ENCODE assay signal across 23 mouse cellular contexts in the genomic region with DNA sequence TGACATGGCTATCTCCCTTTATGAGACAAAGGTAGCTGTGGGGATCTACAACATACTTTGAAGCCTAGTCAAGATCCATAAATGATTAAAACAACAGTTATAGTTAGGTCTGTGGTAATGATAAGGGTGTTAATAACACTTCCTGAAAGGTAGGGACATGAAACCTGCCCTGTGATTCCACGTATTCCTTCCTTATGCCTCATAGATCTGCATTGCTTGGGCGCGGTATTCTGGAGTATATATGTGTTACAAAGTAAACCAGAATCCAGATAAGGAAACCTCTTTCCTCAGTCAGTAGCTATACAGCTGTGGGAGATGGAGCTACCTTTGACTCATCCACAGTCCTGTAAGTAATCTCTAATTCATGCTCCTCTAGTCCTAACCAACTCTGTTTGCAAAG. TPM values are rescaled to one million over a fixed set of nuclear protein-coding genes. Genes with fewer than 3 reads are reported as not detected.
DNase-seq lines count a peak whose midpoint lies in the region; ATAC-seq and TF ChIP-seq lines count a peak whose summit lies in the region.
"Had no signal": no experiment of that assay in that cellular context is flagged by ENCODE, and none has a peak within 500 bp of the region (broad histone marks: within the 10 kb centered on the region; RNA-seq: fewer than 3 reads in every experiment).

No protein-coding gene starts in this region.

- H3K4me3 ChIP-seq in intestine, embryonic 15.5 days (replicated peaks): no peak overlapping the region
- no peak overlapping the region for H3K4me3 ChIP-seq in intestine, embryonic 16.5 days (ENCODE audit: low read length)
- no peak overlapping the region for H3K4me3 ChIP-seq in intestine, postnatal 0 days (ENCODE audit: low read depth, low read length)

- no peak for DNase-seq in retina, postnatal 1 day
- DNase-seq in cerebellum, postnatal 10 days: no peak
- DNase-seq in thymus, postnatal 0 days (ENCODE audit: low spot score): no peak
- DNase-seq: adrenal gland, adult 2 months; adrenal gland, adult 8-10 months; adrenal gland, postnatal 10 days; adrenal gland, postnatal 14 days; adrenal gland, postnatal 25 days; adrenal gland, postnatal 36 days; B cell, adult 2 months; cerebellum, adult 11 months; cerebellum, adult 11-12 months; cerebellum, adult 18-20 months had no signal

- no peaks in the 10 kb centered on the region for H3K9me3 ChIP-seq in intestine, embryonic 15.5 days
- no peaks in the 10 kb centered on the region for H3K9me3 ChIP-seq in intestine, embryonic 16.5 days (ENCODE audit: control insufficient read depth, low read length)
- no peaks in the 10 kb centered on the region for H3K9me3 ChIP-seq in intestine, postnatal 0 days (ENCODE audit: control insufficient read depth)
- H3K9me3 ChIP-seq: G1E had no signal

- no peak overlapping the region for H3K27ac ChIP-seq in intestine, embryonic 15.5 days
- no peak overlapping the region for H3K27ac ChIP-seq in intestine, embryonic 16.5 days (ENCODE audit: low read length)
- no peak overlapping the region for H3K27ac ChIP-seq in intestine, postnatal 0 days (ENCODE audit: low read depth, low read length)

- no peak overlapping the region for H3K9ac ChIP-seq in intestine, embryonic 15.5 days
- no peak overlapping the region for H3K9ac ChIP-seq in intestine, embryonic 16.5 days (ENCODE audit: low read depth, low read length)
- no peak overlapping the region for H3K9ac ChIP-seq in intestine, postnatal 0 days (ENCODE audit: low read depth, low read length)

- no peaks in the 10 kb centered on the region for H3K27me3 ChIP-seq in intestine, embryonic 15.5 days (replicated peaks)
- no peaks in the 10 kb centered on the region for H3K27me3 ChIP-seq in intestine, embryonic 16.5 days (replicated peaks; ENCODE audit: control insufficient read depth, insufficient read depth, low read length)
- H3K27me3 ChIP-seq in intestine, postnatal 0 days (replicated peaks; ENCODE audit: control insufficient read depth, insufficient read depth, low read length): no peaks in the 10 kb centered on the region
- H3K27me3 ChIP-seq: CH12.LX, Patski had no signal

- ATAC-seq in intestine, embryonic 15.5 days: peak; percentile 69
- ATAC-seq in intestine, embryonic 16.5 days: peak; percentile 89
- ATAC-seq in intestine, postnatal 0 days: peak; percentile 83
- ATAC-seq: activated CD4-positive, CD25-positive, alpha-beta regulatory T cell, adult 4 months; CD4-positive, CD25-positive, alpha-beta regulatory T cell, adult 4 months; Patski had no signal

- H3K36me3 ChIP-seq in intestine, embryonic 15.5 days: no peaks in the 10 kb centered on the region
- no peaks in the 10 kb centered on the region for H3K36me3 ChIP-seq in intestine, embryonic 16.5 days (ENCODE audit: control insufficient read depth, insufficient read depth, low read length)
- H3K36me3 ChIP-seq in intestine, postnatal 0 days (ENCODE audit: control insufficient read depth, insufficient read depth): no peaks in the 10 kb centered on the region
- H3K36me3 ChIP-seq: G1E had no signal

- no peaks in the 10 kb centered on the region for H3K4me1 ChIP-seq in intestine, embryonic 15.5 days (replicated peaks)
- H3K4me1 ChIP-seq in intestine, embryonic 16.5 days (ENCODE audit: control insufficient read depth, insufficient read depth, low read length): no peaks in the 10 kb centered on the region
- H3K4me1 ChIP-seq in intestine, postnatal 0 days (replicated peaks; ENCODE audit: control insufficient read depth, insufficient read depth, low read length): no peaks in the 10 kb centered on the region

- H3K4me2 ChIP-seq in intestine, embryonic 15.5 days (replicated peaks): no peak overlapping the region
- H3K4me2 ChIP-seq in intestine, embryonic 16.5 days (ENCODE audit: low read depth, low read length): no peak overlapping the region
- no peak overlapping the region for H3K4me2 ChIP-seq in intestine, postnatal 0 days (replicated peaks; ENCODE audit: low read depth)

- no peak for TF ChIP-seq CTCF in intestine, postnatal 0 days (IDR thresholded peaks at IDR 0.05; ENCODE audit: low read depth)

- WGBS in intestine, embryonic 15.5 days: 83% methylated on average over 3 of the region's 3 CpGs
- WGBS in intestine, embryonic 16.5 days: 72% methylated on average over 3 of the region's 3 CpGs
- 34% methylated on average over 3 of the region's 3 CpGs for WGBS in intestine, postnatal 0 days

RNA-seq across cellular contexts. Expression of a gene that starts 53.3 kb away (rescaled TPM):
- not detected in 2 replicates for polyA plus RNA-seq in intestine, embryonic 15.5 days (2015; fragmentation: Nextera tagmentation; extraction: Ambion mirVana)
- polyA plus RNA-seq in intestine, embryonic 16.5 days (2015; fragmentation: Nextera tagmentation; extraction: Ambion mirVana): not detected in 2 replicates
- polyA plus RNA-seq in intestine, postnatal 0 days (2015; fragmentation: Nextera tagmentation; extraction: Ambion mirVana): not detected in 2 replicates
- not detected in 2 replicates for polyA plus RNA-seq in thymus, postnatal 0 days (2015; fragmentation: Nextera tagmentation; extraction: Ambion mirVana)
- polyA plus RNA-seq: activated CD4-positive, CD25-positive, alpha-beta regulatory T cell, adult 4 months; adrenal gland, adult 2 months; brain, embryonic 14.5 days; C2C12; CD4-positive, CD25-positive, alpha-beta regulatory T cell, adult 4 months; G1E; Patski had no signal
